Mouse (Mus musculus) spleen, adult 2 months (tissue): ENCODE results near the gene Scn8a.

Experiments
- CTCF ChIP-seq: fragments of 200-500 bp; IDR thresholded peaks from 2 replicates; pipeline ENCODE4 v1.5.1; 2011; ENCODE audit warnings: mild to moderate bottlenecking, inconsistent platforms; ENCODE audit not compliant: insufficient read depth, insufficient read length, insufficient replicate concordance; ENCODE audit errors: extremely low read depth
- POLR2A ChIP-seq: fragments of 200-500 bp; IDR thresholded peaks from 2 replicates; pipeline ENCODE4 v1.6.1; 2011; ENCODE audit warnings: low read depth, low read length, inconsistent platforms

GRCm38 (mm10) chr15:101075150-101075549 is 205.5 kb downstream of the Scn8a start:
- no peak for TF ChIP-seq POLR2A
- no peak for TF ChIP-seq CTCF
